Mouse (Mus musculus): ENCODE measurements at regions not wholly inside any gene's neighbourhood (a gene's known extent, or its start where the extent isn't known, plus 50 kb on each side); places are given as distances from the start of the nearest gene placed in this dataset.

DNA sequence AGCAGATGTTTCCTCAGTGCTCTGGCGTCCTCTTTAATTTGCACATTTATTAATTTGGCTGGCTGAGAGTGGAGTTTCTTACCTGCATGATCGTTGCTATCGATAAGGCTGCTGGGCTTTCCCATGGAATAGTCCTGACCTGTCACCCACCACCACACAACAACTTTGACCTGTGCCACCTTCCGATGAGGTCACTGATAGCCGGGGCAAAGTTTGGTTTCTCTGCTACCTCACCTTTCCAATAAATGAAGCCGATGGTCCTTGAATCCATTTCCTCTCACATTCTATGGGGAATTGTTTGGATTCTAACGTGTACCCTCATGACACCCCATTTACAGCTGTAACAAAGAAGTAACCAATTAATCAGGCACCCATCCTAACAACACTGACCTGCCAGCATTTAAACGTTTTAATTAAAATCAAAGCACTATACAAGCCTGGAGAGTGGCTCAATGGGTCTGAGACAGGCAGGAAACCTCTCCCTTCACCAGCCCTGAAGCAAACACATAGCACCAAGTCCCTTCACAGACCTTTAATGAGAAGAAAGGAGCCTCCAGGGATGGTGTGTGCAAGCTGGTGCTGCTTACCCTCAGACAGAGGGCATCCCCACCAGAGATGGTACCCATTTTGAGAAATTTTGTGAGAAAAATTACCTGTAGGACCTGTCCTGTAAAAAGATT is 278.9 kb upstream of the Pou3f3 start:
- peaks cover 6% of the 10 kb centered on the region for H3K27me3 ChIP-seq (replicated peaks)
- no peak overlapping the region for H3K4me2 ChIP-seq
- no peaks in the 10 kb centered on the region for H3K9me3 ChIP-seq
- H3K9ac ChIP-seq, result no peak overlapping the region
- H3K4me3 ChIP-seq, result no peak overlapping the region
- H3K36me3 ChIP-seq, result no peaks in the 10 kb centered on the region
- H3K27ac ChIP-seq (replicated peaks), result no peak overlapping the region
- 72% methylated on average over 8 of the region's 8 CpGs for WGBS
- H3K4me1 ChIP-seq, result peaks cover 7% of the 10 kb centered on the region
- ATAC-seq (ENCODE audit: extremely low read depth, insufficient number of reproducible peaks, low FRiP score, low TSS enrichment), result no peak

DNA sequence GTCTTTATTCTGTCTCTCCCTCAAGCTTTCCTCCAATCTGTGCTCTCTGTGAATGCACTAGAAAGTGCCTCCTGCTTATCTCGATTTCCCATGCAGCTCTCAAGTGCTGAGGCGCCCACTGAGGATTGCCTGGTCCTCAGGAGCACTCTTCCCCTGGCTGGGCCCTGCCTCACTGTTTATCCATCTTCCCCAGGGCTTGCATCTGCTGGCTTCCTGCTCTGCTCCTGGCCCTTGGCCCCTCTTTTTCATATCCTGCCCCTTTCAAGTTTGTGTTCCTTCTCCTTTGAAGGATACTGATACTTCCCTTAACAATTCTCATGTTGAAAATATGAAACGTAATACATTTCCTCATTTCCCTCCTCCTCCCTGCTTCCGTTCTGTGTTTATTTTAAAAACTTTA is 277.8 kb upstream of the Pou3f3 start:
- H3K4me3 ChIP-seq, result no peak overlapping the region
- peaks cover 6% of the 10 kb centered on the region for H3K27me3 ChIP-seq (replicated peaks)
- H3K36me3 ChIP-seq, result no peaks in the 10 kb centered on the region
- H3K27ac ChIP-seq (replicated peaks), result no peak overlapping the region
- H3K4me2 ChIP-seq, result no peak overlapping the region
- peaks cover 7% of the 10 kb centered on the region for H3K4me1 ChIP-seq
- no peaks in the 10 kb centered on the region for H3K9me3 ChIP-seq
- WGBS, result 19% methylated on average over 4 of the region's 4 CpGs
- ATAC-seq (ENCODE audit: extremely low read depth, insufficient number of reproducible peaks, low FRiP score, low TSS enrichment), result no peak
- no peak overlapping the region for H3K9ac ChIP-seq

DNA sequence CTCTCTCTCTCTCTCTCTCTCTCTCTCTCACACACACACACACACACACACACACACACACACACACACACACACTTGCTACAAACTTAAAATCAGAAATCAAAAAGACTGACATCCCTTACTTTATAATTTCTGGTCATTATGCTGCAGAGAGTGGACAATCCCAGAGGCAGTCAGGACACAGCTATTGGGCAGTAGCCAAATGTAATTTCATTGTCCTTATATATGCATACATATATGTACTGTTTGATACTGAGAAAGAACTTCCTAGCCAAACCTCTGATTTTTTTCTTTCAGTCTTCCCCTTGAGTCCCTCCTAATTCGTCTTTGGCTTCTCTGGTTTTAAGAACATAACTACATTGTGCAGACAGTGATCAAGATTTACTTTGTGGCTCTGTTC is 277.3 kb upstream of the Pou3f3 start:
- H3K4me3 ChIP-seq, result no peak overlapping the region
- H3K9ac ChIP-seq, result no peak overlapping the region
- H3K27me3 ChIP-seq (replicated peaks), result peaks cover 6% of the 10 kb centered on the region
- no peaks in the 10 kb centered on the region for H3K9me3 ChIP-seq
- no peak for ATAC-seq (ENCODE audit: extremely low read depth, insufficient number of reproducible peaks, low FRiP score, low TSS enrichment)
- H3K4me1 ChIP-seq, result peaks cover 7% of the 10 kb centered on the region
- no peak overlapping the region for H3K4me2 ChIP-seq
- 36% methylated on average over 1 of the region's 1 CpGs for WGBS
- no peak overlapping the region for H3K27ac ChIP-seq (replicated peaks)
- no peaks in the 10 kb centered on the region for H3K36me3 ChIP-seq

GRCm38 (mm10) chr1:42436366-42436998 is 259.1 kb upstream of the Pou3f3 start:
- H3K4me2 ChIP-seq, result no peak overlapping the region
- ATAC-seq (ENCODE audit: extremely low read depth, insufficient number of reproducible peaks, low FRiP score, low TSS enrichment), result no peak
- 52% methylated on average over 8 of the region's 8 CpGs for WGBS
- H3K9me3 ChIP-seq, result no peaks in the 10 kb centered on the region
- H3K4me1 ChIP-seq, result no peaks in the 10 kb centered on the region
- H3K27ac ChIP-seq (replicated peaks), result no peak overlapping the region
- H3K36me3 ChIP-seq, result no peaks in the 10 kb centered on the region
- H3K9ac ChIP-seq, result no peak overlapping the region
- H3K4me3 ChIP-seq, result no peak overlapping the region
- H3K27me3 ChIP-seq (replicated peaks), result no peaks in the 10 kb centered on the region

- no peak overlapping the region for H3K27ac ChIP-seq (replicated peaks)
- no peaks in the 10 kb centered on the region for H3K27me3 ChIP-seq (replicated peaks)
- H3K4me3 ChIP-seq, result no peak overlapping the region
- WGBS, result 80% methylated on average over 3 of the region's 3 CpGs
- H3K9me3 ChIP-seq, result no peaks in the 10 kb centered on the region
- H3K36me3 ChIP-seq, result no peaks in the 10 kb centered on the region
- no peaks in the 10 kb centered on the region for H3K4me1 ChIP-seq
- no peak overlapping the region for H3K9ac ChIP-seq
- H3K4me2 ChIP-seq, result no peak overlapping the region
- no peak for ATAC-seq (ENCODE audit: extremely low read depth, insufficient number of reproducible peaks, low FRiP score, low TSS enrichment)
Measured at GRCm38 (mm10) chr1:42468365-42468764, 227.2 kb upstream of the Pou3f3 start.

DNA sequence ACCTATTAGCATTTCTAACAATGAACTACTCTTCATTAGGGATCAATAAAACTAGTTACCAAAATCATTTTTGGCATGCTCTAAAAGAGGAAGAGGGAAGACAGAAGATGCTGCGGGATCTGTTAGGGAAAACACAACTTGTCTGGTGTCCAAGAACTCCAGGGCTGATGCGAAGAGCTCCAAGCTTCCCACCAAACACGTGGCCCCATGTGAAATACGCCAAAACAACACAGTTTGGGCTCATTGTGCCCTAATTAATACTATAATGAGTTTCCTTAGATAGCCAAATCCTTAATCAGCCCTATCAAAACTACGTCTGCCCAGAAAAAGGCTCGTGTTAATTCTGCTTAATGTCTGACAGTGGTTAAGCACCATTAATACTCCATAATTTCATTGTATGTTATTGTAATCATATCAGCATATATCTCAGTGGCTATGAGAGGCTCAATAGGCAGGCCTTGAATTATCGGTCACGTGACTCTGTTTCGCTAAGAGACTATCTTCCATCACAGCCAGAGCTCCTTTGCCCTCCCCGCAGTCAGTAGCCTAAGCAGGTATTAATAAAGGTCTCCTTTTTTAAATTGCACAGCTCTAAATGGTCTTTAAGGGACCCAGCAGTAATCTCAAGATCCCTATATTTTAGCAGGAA is 223.6 kb upstream of the Pou3f3 start:
- Histone ChIP-seq H3K9ac (no peak overlapping the region), H3K27me3 (replicated peaks) (no peaks in the 10 kb centered on the region), H3K9me3 (no peaks in the 10 kb centered on the region), H3K36me3 (no peaks in the 10 kb centered on the region), H3K4me2 (no peak overlapping the region), H3K4me3 (no peak overlapping the region), H3K27ac (replicated peaks) (no peak overlapping the region), H3K4me1 (no peaks in the 10 kb centered on the region)
- WGBS, result 78% methylated on average over 10 of the region's 10 CpGs
- ATAC-seq (ENCODE audit: extremely low read depth, insufficient number of reproducible peaks, low FRiP score, low TSS enrichment), result no peak

GRCm38 (mm10) chr1:42472495-42473230 is 222.9 kb upstream of the Pou3f3 start:
- Histone ChIP-seq H3K9ac (no peak overlapping the region), H3K36me3 (no peaks in the 10 kb centered on the region), H3K4me3 (no peak overlapping the region), H3K27me3 (replicated peaks) (no peaks in the 10 kb centered on the region), H3K4me1 (no peaks in the 10 kb centered on the region), H3K4me2 (no peak overlapping the region), H3K9me3 (no peaks in the 10 kb centered on the region), H3K27ac (replicated peaks) (no peak overlapping the region)
- WGBS, result 67% methylated on average over 13 of the region's 13 CpGs
- no peak for ATAC-seq (ENCODE audit: extremely low read depth, insufficient number of reproducible peaks, low FRiP score, low TSS enrichment)

GRCm38 (mm10) chr1:42474197-42474596 is 221.4 kb upstream of the Pou3f3 start:
- H3K4me2 ChIP-seq, result no peak overlapping the region
- no peaks in the 10 kb centered on the region for H3K9me3 ChIP-seq
- ATAC-seq (ENCODE audit: extremely low read depth, insufficient number of reproducible peaks, low FRiP score, low TSS enrichment), result no peak
- no peak overlapping the region for H3K27ac ChIP-seq (replicated peaks)
- H3K36me3 ChIP-seq, result no peaks in the 10 kb centered on the region
- 57% methylated on average over 8 of the region's 8 CpGs for WGBS
- H3K9ac ChIP-seq, result no peak overlapping the region
- H3K4me3 ChIP-seq, result no peak overlapping the region
- H3K27me3 ChIP-seq (replicated peaks), result no peaks in the 10 kb centered on the region
- no peaks in the 10 kb centered on the region for H3K4me1 ChIP-seq

DNA sequence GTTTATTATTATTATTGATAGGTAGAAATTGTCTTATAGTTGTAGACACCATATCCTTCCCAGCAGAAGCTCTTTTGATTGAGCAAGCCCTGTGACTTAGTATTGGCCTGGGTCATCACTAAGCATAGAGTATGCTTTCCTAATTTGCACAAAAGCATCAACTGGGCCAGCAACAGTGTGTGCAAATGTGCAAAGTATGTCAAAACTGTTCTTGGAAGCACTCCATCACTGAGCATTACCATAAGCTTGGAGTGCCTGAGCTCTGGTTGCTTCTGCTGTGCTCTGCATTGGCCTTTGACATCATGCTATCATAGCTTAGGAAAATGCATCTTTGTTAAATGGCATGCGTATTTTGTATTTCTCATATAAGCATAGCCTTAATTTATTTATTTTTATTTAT is 220.7 kb upstream of the Pou3f3 start:
- Histone ChIP-seq H3K4me3 (no peak overlapping the region), H3K36me3 (no peaks in the 10 kb centered on the region), H3K27me3 (replicated peaks) (no peaks in the 10 kb centered on the region), H3K9me3 (no peaks in the 10 kb centered on the region), H3K4me1 (no peaks in the 10 kb centered on the region), H3K4me2 (no peak overlapping the region), H3K9ac (no peak overlapping the region), H3K27ac (replicated peaks) (no peak overlapping the region)
- WGBS, result 60% methylated on average over 1 of the region's 1 CpGs
- no peak for ATAC-seq (ENCODE audit: extremely low read depth, insufficient number of reproducible peaks, low FRiP score, low TSS enrichment)

GRCm38 (mm10) chr1:42475629-42476028 is 219.9 kb upstream of the Pou3f3 start:
- H3K9ac ChIP-seq, result no peak overlapping the region
- H3K27ac ChIP-seq (replicated peaks), result no peak overlapping the region
- no peaks in the 10 kb centered on the region for H3K9me3 ChIP-seq
- no peaks in the 10 kb centered on the region for H3K27me3 ChIP-seq (replicated peaks)
- ATAC-seq (ENCODE audit: extremely low read depth, insufficient number of reproducible peaks, low FRiP score, low TSS enrichment), result no peak
- no peak overlapping the region for H3K4me2 ChIP-seq
- no peaks in the 10 kb centered on the region for H3K4me1 ChIP-seq
- WGBS, result 58% methylated on average over 2 of the region's 2 CpGs
- no peak overlapping the region for H3K4me3 ChIP-seq
- no peaks in the 10 kb centered on the region for H3K36me3 ChIP-seq

DNA sequence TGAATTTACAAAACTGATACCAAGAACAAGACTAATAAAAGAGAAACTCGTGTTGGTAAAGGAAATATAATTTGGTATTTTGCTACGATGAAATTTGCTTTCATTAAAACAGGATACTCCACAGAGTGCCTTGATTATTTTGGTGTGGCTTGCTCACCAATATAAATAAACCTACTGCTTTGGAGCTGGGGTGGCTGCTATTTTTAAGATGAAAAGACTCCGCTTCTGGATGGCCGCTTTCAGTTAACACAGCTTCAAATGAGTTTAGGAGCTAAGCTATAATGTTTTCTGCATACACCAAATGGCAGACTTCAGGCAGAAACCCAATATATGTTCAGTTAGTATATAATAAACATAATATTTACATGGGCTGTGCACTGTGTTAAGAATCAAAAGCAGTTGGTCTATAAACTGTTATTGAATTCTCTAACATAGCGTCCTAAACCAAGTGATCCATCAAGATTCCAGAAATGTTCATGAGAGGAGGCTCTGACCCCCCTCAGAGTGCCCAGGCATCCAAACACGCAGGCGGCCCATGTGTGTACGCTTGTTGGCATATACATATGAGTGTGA is 215.1 kb upstream of the Pou3f3 start:
- Histone ChIP-seq H3K27me3 (replicated peaks) (no peaks in the 10 kb centered on the region), H3K27ac (replicated peaks) (no peak overlapping the region), H3K4me3 (no peak overlapping the region), H3K4me2 (no peak overlapping the region), H3K9ac (no peak overlapping the region), H3K36me3 (no peaks in the 10 kb centered on the region), H3K4me1 (no peaks in the 10 kb centered on the region), H3K9me3 (no peaks in the 10 kb centered on the region)
- 77% methylated on average over 8 of the region's 8 CpGs for WGBS
- no peak for ATAC-seq (ENCODE audit: extremely low read depth, insufficient number of reproducible peaks, low FRiP score, low TSS enrichment)
